Mouse (Mus musculus) heart, postnatal 0 days (tissue): ENCODE data around the gene Tshr.

Experiments used
- CTCF ChIP-seq: IDR thresholded peaks from 2 replicates; pipeline ENCODE4 v1.5.1; 2016; ENCODE audit warnings: antibody characterized with exemption, control low read depth, low read depth
- EP300 ChIP-seq: IDR thresholded peaks from 2 replicates; pipeline ENCODE4 v1.6.1; 2016; ENCODE audit warnings: antibody characterized with exemption, low read depth

- TF ChIP-seq CTCF (no peak), EP300 (no peak)
These were observed 198.1 kb downstream of the Tshr start for GRCm38 (mm10) chr12:91582362-91583002.
